9 mouse cellular contexts compared by ENCODE assay signal in the genomic region with DNA sequence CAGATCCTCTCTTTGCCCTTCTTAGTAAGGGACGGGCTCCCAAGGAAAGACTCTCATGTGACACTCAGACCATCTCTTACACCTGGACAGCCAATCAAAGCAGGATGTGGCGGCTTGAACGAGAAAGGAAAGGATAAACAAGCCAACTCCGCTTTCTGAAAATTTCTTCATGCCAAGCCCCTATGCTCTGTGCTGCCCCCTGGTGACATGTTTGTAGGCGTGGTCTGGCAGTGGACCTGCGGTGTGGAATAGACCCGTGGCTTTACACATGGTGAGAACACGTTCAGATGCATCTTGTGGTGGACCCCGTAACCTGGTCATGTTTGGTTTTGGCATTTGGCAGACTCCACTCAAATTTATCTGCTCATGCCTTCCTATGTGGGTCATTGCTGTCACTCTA. TPM values are rescaled to one million over a fixed set of nuclear protein-coding genes. Genes with fewer than 3 reads are reported as not detected.
DNase-seq lines count a peak whose midpoint lies in the region; ATAC-seq and TF ChIP-seq lines count a peak whose summit lies in the region.
"Had no signal": no experiment of that assay in that cellular context is flagged by ENCODE, and none has a peak within 500 bp of the region (broad histone marks: within the 10 kb centered on the region; RNA-seq: fewer than 3 reads in every experiment).

No protein-coding gene starts in this region.

- H3K27ac ChIP-seq in forebrain, postnatal 0 days (ENCODE audit: low read depth, low read length), result no peak overlapping the region
- no peak overlapping the region for H3K27ac ChIP-seq in forebrain, embryonic 12.5 days
- H3K27ac ChIP-seq in kidney, postnatal 0 days, result no peak overlapping the region
- H3K27ac ChIP-seq in thymus, adult 2 months (ENCODE audit: control insufficient read depth, insufficient read depth, low read length), result no peak overlapping the region

- no peaks in the 10 kb centered on the region for H3K27me3 ChIP-seq in forebrain, postnatal 0 days (ENCODE audit: insufficient read depth, low read length)
- no peaks in the 10 kb centered on the region for H3K27me3 ChIP-seq in forebrain, embryonic 12.5 days
- no peaks in the 10 kb centered on the region for H3K27me3 ChIP-seq in kidney, postnatal 0 days (ENCODE audit: insufficient read depth, low read length)
- H3K27me3 ChIP-seq in thymus, adult 2 months (ENCODE audit: control insufficient read depth, insufficient read depth, low read length), result no peaks in the 10 kb centered on the region

- TF ChIP-seq CTCF in forebrain, postnatal 0 days (IDR thresholded peaks at IDR 0.05; ENCODE audit: low read depth), result peak; percentile 61
- peak; percentile 82 for TF ChIP-seq CTCF in kidney, postnatal 0 days (IDR thresholded peaks at IDR 0.05; ENCODE audit: low read depth)
- TF ChIP-seq CTCF in thymus, adult 2 months (IDR thresholded peaks at IDR 0.05; ENCODE audit: borderline replicate concordance, control insufficient read depth, extremely low read depth, insufficient read depth, low read length, poor library complexity), result peak; percentile 44; the same call in 1 of the 2 replicates

- H3K4me1 ChIP-seq in forebrain, postnatal 0 days (ENCODE audit: insufficient read depth), result no peaks in the 10 kb centered on the region
- peaks cover 12% of the 10 kb centered on the region for H3K4me1 ChIP-seq in forebrain, embryonic 12.5 days
- no peaks in the 10 kb centered on the region for H3K4me1 ChIP-seq in kidney, postnatal 0 days (replicated peaks; ENCODE audit: insufficient read depth, low read length)
- no peaks in the 10 kb centered on the region for H3K4me1 ChIP-seq in thymus, adult 2 months (replicated peaks; ENCODE audit: control insufficient read depth, insufficient read depth, low read length)

- no peak for ATAC-seq in forebrain, postnatal 0 days
- no peak for ATAC-seq in forebrain, embryonic 12.5 days (ENCODE audit: low FRiP score)
- ATAC-seq in kidney, postnatal 0 days (replicated peaks; ENCODE audit: low FRiP score, low read depth), result no peak

- no peak overlapping the region for H3K4me2 ChIP-seq in forebrain, postnatal 0 days (ENCODE audit: low read depth)
- no peak overlapping the region for H3K4me2 ChIP-seq in forebrain, embryonic 12.5 days
- no peak overlapping the region for H3K4me2 ChIP-seq in kidney, postnatal 0 days (ENCODE audit: low read length)

- H3K36me3 ChIP-seq in forebrain, postnatal 0 days (ENCODE audit: insufficient read depth), result no peaks in the 10 kb centered on the region; the same call in 1 of the 2 replicates
- H3K36me3 ChIP-seq in forebrain, embryonic 12.5 days (replicated peaks), result no peaks in the 10 kb centered on the region
- H3K36me3 ChIP-seq in kidney, postnatal 0 days (ENCODE audit: insufficient read depth, low read length), result no peaks in the 10 kb centered on the region
- no peaks in the 10 kb centered on the region for H3K36me3 ChIP-seq in thymus, adult 2 months (ENCODE audit: control insufficient read depth, insufficient read depth, low read length)

- DNase-seq in forebrain, postnatal 0 days, result no peak
- DNase-seq in 3T3-L1 (ENCODE audit: low read depth, low spot score), result peak; percentile 39
- DNase-seq in adrenal gland, postnatal 14 days, result peak; percentile 70
- DNase-seq in embryo, embryonic 11.5 days (ENCODE audit: low read depth, low spot score), result peak; percentile 20
- peak; percentile 74 for DNase-seq in kidney, postnatal 0 days (ENCODE audit: low spot score)
- DNase-seq in lung, postnatal 36 days, result peak; percentile 62
- DNase-seq in thymus, adult 2 months, result peak; percentile 47

- 63% methylated on average over 9 of the region's 9 CpGs for WGBS in forebrain, postnatal 0 days
- WGBS in forebrain, embryonic 12.5 days, result 63% methylated on average over 9 of the region's 9 CpGs
- WGBS in kidney, postnatal 0 days, result 63% methylated on average over 9 of the region's 9 CpGs
- WGBS in thymus, adult 2 months, result 44% methylated on average over 9 of the region's 9 CpGs

- H3K9me3 ChIP-seq in forebrain, postnatal 0 days (ENCODE audit: low read length), result no peaks in the 10 kb centered on the region
- no peaks in the 10 kb centered on the region for H3K9me3 ChIP-seq in forebrain, embryonic 12.5 days
- no peaks in the 10 kb centered on the region for H3K9me3 ChIP-seq in kidney, postnatal 0 days (replicated peaks; ENCODE audit: low read length)

- TF ChIP-seq POLR2A in thymus, adult 2 months (IDR thresholded peaks at IDR 0.05; ENCODE audit: control insufficient read depth, extremely low read depth, insufficient read depth, low read length, poor library complexity), result no peak

- H3K9ac ChIP-seq in forebrain, postnatal 0 days, result no peak overlapping the region
- H3K9ac ChIP-seq in forebrain, embryonic 12.5 days, result no peak overlapping the region
- H3K9ac ChIP-seq in kidney, postnatal 0 days (ENCODE audit: low read depth, low read length), result no peak overlapping the region

- no peak overlapping the region for H3K4me3 ChIP-seq in forebrain, postnatal 0 days (ENCODE audit: low read depth, low read length)
- H3K4me3 ChIP-seq in forebrain, embryonic 12.5 days (replicated peaks), result no peak overlapping the region
- no peak overlapping the region for H3K4me3 ChIP-seq in kidney, postnatal 0 days (replicated peaks; ENCODE audit: low read depth, low read length)
- no peak overlapping the region for H3K4me3 ChIP-seq in thymus, adult 2 months (ENCODE audit: control insufficient read depth, insufficient read depth, low read length)
- H3K4me3 ChIP-seq: myocyte had no signal

RNA-seq across cellular contexts. Expression of a gene that starts 58.9 kb away (rescaled TPM):
- 0.38 and 0.76 TPM in 2 replicates for total RNA-seq in forebrain, postnatal 0 days (2014; rRNA removed)
- polyA plus RNA-seq in forebrain, postnatal 0 days (2015; fragmentation: Nextera tagmentation; extraction: Ambion mirVana), result 0.18 and 0.21 TPM in 2 replicates
- polyA plus RNA-seq in forebrain, embryonic 12.5 days (2016; fragmentation: Nextera tagmentation; extraction: Ambion mirVana), result 0.17 and 0.31 TPM in 2 replicates
- total RNA-seq in adrenal gland, postnatal 14 days (2021), result 1.2 and 2.3 TPM in 2 replicates
- polyA plus RNA-seq in kidney, postnatal 0 days (2015; fragmentation: Nextera tagmentation; extraction: Ambion mirVana), result 0.74 and 1.2 TPM in 2 replicates
- 0.82 and 1.1 TPM in 2 replicates for polyA plus RNA-seq in thymus, adult 2 months (2012; rRNA removed)
- polyA plus RNA-seq: myocyte had no signal
